Mouse (Mus musculus): ENCODE results near the gene Fmnl2. TPM values are rescaled to one million over a fixed set of nuclear protein-coding genes. Genes with fewer than 3 reads are reported as not detected.

The Fmnl2 gene
- polyA plus RNA-seq, 3 experiments from 2014 or later = 0.24 to 0.47 (median 0.36) TPM

DNA sequence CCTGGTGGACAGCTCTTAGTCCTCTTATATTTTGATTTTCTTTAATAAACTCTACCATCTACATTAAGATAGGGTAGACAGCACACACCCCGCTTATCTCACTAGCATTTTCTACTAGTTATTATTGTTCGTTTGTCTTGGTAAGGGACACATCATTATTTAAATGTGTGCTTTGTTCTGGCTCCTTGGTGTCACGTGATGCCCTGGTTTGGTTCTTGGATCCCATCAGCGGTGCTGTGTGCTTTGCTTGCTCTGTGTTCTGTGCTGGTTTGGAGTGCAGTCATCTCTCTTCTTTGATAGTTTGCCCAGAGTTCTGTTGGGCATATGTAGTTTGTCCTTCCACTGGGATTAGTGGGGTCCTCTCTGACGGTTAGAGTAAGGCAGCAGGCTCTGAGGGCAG, 57.9 kb downstream of the Fmnl2 start:
- no peak for ATAC-seq

DNA sequence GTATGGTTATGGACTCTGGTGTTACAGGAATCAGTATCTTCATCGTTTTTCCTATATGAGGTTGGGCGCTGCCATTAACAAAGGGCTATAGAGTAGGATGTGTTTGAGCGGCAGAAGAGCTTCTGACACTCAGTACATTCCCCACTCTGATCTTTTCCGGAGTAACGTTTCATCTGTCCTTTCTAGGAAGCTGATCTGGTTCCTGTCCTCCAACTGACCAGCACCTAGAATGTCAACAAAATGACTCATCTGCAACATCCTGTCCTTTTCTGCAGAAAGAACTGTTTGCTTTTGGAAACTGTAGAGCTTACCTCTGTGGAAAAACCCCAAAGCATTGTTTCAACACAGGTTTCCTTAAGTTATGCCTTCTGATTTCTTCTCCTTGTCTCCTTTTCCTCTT, 60.4 kb downstream of the Fmnl2 start:
- ATAC-seq = no peak

DNA sequence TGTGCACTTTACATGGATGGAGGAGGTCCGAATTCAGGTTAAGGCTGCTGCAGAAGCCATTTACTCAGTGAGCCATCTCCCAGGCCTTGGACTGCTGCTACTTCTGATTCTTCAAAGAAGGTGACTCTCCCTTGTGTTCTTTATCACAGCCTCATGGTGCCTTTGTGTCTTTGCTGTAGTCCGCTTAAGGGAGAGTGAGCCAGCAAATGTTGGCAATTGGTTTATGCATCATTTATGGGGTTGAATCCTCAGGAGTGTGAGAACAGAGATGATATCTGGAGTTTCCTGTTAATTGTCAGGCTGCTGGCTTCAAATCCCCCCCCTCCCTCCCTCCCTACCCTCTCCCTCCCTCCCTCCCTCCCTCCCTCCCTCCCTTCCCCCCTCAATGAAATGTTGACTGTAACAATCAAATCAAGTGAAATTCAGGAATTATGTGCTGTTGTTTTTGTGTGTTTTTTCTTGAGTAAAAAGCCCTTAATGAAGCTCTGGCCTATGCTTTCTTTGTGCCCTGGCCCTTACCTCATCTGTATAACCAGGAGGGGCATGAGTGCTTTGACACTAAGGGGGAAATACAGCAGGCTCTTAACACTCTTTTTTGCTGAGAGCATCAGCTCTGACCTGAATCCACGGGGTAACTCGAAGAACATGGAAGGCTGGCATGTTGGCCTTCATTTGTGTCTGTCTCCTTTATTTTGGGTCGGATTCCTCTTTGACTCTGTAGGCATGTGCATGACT, 63.2 kb downstream of the Fmnl2 start:
- ATAC-seq = no peak

DNA sequence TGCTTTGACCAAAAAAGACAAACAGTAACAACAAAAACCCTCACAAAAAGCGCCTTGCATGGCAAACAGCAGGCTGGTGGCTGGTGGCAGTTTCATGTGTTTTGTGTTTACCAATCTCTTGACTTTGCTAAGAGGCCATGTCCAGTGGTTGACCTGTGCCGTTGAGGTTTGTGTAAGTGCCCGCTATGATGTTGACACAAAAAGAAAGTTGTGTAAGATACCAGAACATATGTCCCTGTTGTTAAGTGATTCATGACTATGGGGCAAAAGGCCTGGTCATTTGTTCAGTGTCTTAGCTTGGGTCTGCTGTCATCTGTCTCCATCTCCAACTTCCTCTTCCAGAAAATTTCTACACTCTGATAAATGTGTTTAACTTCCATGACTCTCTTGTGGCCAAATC, 67.4 kb downstream of the Fmnl2 start:
- no peak for ATAC-seq

DNA sequence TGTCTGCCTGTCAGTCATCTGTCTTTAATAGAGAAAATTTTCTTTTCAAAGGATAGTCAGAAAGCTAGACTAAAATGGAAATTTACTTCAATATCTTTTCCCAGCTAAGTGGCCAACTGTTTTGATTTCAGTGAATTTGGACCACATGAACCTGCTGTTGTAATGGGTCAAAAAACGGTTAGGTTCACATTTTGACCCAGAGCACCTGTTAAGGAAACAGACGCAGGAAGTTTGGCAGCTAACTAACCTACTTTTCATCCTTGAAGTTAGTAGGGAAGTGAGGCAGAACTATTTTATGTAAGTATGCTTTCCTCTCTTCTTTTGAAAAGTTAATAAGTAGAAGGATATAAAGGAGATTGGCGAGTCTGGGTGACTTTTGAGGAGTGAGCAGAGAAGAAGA, 69.7 kb downstream of the Fmnl2 start:
- ATAC-seq = no peak

DNA sequence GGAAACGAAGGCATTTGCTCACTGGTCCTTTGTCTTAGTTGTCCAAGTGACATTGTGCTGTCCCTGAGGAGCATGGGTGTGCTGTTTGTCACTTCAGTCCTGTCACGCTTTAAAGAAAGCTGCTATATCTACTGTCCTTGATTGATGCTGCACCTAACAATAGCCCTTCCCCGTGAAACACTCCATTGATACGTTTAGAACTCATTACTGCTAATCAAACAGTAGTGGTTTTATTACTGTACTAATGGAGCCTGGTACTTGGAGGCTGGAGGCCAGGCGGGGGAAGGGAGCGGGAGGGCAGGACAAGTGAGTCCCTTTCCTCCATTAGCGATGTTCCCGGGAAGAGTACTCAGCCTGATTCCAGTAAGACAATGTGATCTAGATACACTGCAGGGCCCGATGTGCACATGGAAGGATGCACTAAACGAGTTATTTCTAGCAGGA, 70.2 kb downstream of the Fmnl2 start:
- ATAC-seq = no peak

DNA sequence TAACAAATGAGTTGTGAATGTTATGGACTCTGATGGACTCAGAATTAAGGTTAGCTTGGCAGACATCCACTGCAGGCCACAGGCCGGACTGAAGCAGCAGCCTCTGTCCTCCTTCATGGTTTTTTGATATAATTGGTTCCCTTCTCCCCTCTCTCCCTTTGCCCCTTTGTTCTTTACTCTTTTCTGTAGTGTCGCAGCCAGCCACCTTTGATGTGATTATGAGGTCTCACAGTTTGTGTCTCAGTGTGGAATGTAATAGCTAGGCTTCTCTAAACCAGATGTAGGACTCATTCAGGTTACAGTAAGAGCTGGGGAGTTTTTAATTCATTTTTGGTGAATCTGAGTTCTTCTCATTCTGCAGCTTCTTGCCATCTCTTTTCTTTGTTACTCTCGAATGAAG, 70.7 kb downstream of the Fmnl2 start:
- no peak for ATAC-seq

DNA sequence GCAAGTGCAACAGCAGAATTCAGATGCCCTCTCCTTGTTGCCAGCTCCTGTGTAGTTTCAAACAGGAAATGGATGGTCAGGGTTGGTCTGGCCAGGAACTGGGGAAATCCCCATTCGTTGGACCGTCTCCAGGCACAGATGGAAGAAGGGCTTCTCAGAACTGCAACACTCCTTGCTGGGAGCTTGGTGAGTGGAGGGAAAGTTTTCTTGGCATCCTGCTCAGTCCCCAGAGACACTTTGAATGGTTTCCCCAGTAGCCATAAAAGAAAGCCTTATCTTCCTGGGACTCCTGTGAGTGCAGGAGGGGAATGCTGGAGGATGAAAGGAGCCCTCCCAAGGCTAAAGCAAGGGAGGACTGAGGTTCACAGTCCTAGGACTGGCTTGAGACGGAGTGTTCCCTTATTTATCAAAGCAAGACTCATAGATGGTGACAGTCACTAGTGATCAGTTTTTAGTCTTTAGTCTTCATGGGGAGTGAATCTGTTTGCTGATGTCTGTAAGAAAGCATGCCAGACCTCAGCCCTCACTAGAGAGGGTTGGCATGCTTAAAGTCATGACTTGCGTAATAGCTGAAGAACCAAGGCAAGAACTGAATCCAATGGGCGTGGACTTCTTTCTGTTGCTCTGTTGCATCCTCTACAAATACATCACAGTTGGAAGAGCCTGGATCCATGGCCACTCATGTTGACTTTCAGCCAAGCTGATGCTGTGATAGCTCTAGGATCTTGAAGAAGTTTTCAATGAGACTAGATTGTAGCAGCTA, 72.6 kb downstream of the Fmnl2 start:
- ATAC-seq = no peak

DNA sequence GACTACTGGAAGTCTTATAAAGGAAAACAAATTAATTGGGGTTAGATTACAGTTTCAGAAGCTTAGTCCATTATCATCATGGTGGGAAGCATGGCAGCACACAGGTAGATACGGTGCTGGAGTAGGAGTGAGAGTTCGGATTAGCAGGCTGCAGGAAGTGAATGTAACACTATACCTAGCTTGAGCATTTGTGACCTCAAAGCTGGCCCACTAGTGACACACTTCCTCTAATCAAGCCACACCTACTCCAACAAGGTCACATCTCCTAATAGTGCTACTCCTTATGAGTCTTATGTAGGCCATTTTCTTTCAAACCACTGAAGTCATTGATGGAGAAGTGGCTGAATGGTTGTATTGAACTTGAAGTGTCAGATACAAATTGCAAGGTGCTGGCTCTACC, 73.7 kb downstream of the Fmnl2 start:
- ATAC-seq = no peak

DNA sequence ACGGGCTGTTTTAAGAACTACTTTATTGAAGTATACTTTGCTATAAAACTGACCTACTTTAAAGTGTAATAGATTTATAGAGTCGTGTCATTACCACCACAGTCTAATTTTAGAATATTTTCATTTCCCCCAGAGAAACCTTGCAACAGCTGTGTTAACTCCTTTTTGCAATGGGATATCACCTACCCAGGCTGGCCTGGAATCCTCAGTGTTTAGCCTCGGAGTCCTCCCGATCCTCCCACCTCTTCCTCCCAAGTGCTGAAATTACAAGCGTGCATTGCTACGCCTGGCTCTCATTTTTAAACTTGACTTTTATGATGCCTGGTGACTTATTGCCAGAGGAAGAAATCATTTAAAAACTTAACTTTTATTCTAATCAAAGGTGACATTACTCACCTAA, 78.2 kb downstream of the Fmnl2 start:
- ATAC-seq = no peak

DNA sequence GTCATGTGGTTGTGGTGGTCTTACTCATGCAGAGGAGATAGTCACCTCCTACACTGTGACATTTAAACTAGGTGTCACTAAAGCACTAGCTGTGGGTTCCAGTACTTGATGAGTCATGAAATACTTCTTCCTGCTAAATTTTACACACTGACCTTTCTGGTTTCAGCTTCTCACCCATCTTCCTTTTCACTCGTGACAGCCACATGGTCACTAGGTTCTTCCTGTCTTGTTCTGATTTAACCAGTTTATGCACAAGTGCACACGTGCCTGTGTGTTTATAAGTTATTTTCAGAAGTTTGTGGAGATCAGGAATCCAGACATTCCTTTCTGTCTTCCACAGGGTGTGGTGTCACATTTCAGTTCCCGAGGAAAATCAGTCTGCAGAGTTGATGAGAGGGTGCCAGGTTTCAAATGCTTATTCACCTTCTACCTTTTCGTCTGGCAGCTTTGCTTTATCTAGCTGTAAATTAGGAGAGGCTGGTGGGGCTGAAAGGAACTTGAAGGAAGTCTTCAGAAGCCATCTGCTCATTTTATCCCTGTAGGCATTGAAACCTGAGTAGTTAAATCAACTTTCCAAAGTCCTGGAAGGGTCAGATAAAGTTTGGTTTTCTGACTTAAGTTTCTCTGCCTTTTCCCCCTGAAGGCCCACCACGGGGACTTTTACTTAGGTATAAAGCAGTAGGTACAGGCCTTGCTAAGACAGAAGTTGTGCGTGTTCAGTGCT, 80.9 kb downstream of the Fmnl2 start:
- ATAC-seq = no peak

DNA sequence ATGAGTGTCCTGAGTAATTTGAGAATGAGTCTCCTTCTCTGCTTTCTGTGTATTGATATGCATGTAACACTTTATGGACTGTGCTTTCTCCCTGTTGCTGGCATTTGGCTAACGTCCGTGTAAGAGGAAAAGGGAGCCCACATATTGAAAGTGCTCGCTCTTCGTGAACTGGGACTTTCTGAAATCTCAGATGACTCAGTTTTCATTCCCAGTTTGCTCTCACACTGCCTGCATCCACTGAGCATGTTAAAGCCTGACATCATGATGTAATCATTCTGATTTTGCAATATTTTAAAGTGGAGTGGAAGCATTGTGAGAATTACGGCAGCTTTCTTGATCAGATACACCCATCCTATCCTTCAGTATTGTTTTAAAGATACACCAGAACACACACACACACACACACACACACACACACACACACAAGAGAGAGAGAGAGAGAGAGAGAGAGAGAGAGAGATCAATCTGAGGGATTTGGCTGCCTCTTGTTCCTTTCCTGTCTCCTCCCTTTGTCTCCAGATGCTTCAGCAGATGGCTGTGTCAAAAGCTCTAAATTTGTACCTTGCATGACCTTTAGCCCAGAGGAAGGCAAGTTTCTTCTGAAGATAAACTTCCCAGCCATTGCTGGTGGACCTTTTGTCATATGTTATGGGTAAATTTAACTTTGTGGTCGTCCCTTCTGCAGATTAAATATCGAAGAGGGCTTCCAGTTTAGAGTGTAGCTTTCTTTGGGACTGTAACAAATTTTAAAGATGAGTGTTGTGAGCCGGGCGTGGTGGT, 86.2 kb downstream of the Fmnl2 start:
- ATAC-seq = no peak

DNA sequence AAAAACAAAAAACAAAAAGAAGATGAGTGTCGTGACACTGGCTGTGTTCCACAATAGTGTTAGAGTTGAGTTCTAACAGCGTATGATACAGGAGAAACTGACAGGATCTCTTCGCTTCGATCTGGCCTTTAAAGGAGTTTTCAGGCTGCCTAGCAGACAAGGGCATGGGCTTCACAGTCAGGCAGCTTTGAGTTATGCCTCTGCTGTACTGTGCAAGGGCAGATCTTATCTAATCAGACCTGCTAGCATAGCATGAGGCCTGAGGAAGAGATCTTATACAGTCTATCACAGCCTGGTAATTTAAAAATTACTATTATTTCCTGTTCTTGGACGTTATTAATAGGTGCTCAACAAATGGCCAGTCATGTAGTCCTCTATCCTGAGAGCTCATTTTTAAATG, 86.9 kb downstream of the Fmnl2 start:
- ATAC-seq = no peak

DNA sequence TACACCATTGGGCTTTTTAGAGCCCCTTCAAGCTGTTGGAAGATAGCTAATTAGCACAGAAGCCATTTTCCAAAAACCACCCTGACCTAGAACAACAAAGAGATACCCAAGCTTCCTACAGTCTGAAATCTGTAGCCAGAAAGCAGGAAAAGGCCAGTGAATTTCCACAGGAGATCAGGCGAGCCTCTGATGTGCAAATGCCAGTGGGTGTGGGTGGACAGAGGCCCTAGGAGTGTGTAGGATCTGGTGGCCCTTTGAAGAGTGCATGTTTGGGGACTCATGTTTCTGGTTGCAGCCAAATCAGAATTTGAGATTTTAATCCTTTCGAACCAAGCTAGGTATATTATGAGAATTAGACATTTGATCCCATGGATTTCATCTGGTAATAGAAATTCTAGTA, 88.4 kb downstream of the Fmnl2 start:
- no peak for ATAC-seq

DNA sequence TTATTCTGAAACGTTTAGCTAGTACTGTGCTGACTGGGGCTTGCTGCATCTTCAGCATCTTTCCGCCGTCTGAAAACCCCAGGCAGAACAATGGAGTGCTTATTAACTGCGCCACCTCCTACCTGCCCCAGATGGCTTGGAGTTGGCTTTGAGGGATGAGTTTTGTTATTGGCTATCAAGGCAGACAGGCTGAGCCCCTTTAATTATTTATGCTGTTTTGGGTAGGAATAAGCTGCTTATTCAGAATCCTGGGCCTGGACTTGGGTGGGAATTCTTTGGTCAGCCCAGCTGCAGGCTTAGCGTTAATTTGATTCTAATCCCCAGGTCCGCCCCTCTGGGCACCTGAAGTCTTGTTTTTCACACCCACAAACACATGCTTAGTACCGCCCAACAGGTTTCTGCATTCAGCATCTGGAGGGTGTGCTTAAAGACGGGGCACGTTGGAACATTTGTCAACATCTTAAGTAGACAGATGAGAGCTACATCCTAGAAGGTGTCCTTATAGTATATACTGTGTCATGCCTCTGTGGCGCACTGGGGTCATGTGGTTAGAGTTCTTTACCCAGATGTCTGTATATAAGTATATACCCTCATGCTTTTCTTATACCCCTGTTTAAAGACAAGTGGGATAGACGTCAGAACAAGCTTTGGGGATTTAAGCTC, 89.0 kb downstream of the Fmnl2 start:
- no peak for ATAC-seq

DNA sequence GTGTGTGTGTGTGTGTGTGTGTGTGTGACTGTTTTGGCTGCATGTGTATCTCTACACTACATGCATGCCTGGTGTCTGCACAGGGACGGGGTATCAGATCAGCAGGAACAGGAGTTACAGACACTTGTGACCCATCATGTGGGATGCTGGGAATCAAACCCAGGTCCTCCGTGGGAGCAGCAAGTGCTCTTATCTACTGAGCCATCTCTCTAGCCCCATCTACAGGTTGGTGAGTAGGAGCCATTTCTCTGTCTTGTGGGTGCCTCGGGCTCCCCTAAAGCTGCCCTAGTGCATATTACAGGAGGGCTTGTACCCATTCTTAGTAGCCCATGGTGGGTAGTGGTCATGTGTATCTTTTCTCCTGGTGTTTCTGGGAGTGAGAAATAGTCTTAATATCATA, 90.7 kb downstream of the Fmnl2 start:
- ATAC-seq = no peak

DNA sequence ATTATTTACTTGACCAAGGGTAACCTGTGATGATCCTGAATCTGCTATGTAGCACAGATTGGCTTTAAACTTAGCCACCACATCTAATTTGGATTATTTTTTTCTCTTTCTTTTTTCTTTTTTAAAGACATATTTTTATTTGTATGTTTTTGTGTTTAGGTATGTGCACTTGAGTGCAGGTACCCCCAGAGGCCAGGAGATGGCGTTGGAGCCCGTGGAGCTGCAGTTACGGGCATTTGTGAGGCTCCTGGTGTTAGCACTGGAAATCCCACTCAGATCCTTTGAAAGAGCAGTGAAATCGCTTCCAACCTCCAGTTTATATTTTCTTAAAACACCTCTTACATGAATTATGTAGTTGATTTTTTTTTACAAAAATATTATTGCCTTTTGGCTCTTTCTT, 91.9 kb downstream of the Fmnl2 start:
- no peak for ATAC-seq

DNA sequence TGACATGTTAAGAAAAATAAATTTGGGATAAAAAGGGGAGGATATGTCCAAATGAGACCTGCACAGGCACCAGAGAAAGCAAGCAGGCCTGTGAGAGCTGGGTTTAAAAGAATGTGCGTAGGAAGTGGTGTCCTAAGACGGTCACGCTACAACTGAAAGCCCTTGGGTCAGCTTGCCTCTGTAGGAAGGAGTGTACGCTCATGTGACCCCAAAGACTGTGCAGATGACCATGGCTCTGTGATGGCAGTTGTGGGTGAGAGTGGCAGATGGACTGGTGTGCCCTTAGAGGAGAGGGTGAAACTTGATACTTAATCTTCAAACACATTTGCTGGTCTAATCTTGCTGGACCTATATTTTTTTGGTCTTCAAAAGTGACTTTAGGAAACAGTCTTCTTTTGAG, 92.6 kb downstream of the Fmnl2 start:
- ATAC-seq = no peak

DNA sequence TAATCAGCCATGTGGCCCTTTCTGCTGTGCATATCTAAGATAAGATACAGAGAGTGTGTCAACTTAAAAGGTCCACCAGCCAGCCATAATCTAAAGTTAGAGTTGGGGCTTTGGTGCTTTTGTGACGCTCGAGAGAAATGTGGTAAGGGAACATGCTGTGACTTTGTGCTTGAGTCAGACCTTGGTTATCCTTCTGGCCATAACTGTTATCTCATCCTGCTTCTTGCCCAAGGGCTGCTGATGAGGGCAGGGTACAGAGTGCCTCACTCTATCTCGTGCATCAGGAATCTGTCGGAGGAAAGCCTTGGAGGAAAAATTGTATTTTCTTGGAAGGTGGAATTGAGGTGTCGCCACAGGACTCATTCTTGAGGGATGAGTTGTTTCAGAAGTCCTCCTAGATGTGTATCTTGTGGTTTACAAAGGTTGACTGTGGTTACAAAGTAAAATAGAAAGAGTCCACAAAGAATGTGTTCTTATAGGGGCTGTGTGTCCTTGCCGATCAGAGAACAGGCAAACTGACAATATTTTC, 94.6 kb downstream of the Fmnl2 start:
- no peak for ATAC-seq

DNA sequence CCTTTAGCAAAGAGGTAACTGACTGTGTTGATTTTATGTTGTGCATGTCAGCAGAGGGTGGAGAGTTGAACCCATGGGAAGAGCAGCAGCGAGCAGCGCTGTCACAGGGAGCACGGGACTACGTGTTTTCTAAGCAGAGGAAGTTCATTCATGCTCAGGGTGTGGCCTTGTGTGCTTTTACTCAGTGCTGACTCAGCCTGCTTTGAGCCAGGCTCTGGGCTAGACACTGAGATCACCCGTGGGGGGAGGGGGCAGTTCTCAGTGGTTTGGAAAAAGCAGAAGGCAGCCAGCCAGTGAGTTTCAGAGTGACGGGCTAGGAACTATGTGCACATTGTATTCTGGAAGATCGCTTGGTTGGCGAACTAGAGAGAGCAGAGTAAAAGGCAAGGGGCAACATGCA, 97.4 kb downstream of the Fmnl2 start:
- peak; percentile 50 for ATAC-seq

DNA sequence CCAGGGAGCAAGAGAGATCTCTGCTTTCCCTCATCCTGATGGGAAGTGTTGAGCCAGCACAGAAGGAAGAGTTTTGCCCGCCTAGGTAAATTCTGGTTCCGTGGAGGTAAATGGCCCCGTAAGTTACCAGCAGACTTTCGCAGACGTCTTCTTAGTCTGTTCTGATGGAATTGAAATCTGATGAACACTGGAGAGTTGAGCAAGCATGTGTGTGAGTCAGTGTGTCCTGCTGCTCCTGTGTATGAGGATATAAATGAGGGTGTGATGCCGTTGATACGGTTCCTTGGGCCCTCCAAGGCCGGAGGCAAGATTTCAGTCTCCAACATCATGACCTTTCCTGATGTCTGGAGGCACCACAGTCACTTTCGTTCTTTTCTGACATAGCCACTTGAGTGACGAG, 98.2 kb downstream of the Fmnl2 start:
- no peak for ATAC-seq
